Mouse (Mus musculus): ENCODE results near the gene Gnat3. TPM values are rescaled to one million over a fixed set of nuclear protein-coding genes. Genes with fewer than 3 reads are reported as not detected.

Gene Gnat3
- total and polyA plus RNA-seq, 3 experiments: not detected

DNA sequence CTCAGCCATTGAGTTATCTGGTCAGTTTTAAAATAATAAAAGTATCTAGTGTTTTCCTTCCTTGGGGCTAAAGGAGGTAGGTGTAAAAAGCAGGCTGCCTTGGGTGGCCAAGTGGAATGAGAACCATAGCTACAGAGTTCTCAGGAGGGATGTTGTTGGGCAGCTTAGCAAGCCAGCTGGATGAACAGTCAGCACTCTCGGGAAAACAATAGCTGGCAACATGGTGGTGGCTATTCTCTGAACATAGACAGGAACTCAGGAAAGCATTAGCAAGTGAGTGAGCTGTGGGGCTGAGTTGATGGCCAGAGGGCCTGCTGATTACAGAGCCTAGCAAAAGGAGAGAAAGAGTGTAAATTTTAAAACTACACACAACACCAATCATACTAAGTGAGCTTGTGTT is 27.8 kb upstream of the Gnat3 start:
- Histone ChIP-seq H3K36me3 (ENCODE audit: control insufficient read depth in 1 of 2, insufficient read depth in 2 of 2, low read length in 2 of 2) (peaks cover 0 to 5% of the 10 kb centered on the region in 2 experiments; a peak in 1 of 4 replicates), H3K27ac (ENCODE audit: control insufficient read depth, low read depth, low read length) (no peak overlapping the region)

DNA sequence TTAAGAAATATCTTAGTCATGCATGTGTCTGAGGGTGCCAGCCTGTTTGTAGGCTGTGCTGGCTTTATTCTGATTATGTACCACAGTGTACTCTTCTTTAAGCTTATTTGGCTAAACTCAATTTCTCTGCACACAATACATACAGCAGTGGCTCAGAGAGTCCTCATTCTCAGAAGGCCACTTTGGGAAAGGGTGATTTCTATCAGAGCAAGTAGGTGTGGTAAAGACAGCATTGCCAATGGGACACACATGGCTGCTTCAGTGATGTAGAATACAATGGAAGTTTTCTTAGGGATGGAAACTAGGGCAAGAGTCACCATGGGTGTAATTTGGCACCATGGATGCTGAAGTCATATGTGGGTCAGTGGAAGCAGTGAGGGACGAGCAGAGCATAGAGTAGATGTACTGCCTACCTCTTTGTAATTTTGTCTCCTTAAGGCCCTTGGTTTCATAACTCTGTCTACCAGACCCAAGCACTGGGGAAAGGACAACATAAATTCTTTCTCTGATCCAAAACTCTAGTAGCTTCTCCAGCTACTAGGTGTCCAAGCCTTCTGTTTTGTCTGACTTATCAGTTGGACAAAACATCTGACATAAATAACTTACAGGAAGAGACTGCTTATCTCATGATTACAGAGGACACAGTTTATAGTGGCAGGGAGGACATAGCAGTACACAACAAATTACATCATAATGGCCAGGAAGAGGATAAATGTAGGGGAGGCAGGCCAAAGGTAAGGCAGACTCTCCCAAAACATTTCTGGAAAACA is 24.0 kb upstream of the Gnat3 start:
- TF ChIP-seq ZKSCAN1 (IDR thresholded peaks at IDR 0.05; ENCODE audit: low read depth, low read length): no peak
- no peak for TF ChIP-seq CHD2 (IDR thresholded peaks at IDR 0.05; ENCODE audit: low read length)
- TF ChIP-seq USF1 (IDR thresholded peaks at IDR 0.05; ENCODE audit: low read depth, low read length): no peak
- TF ChIP-seq TCF12 (IDR thresholded peaks at IDR 0.05; ENCODE audit: low read depth, low read length): peak; percentile 66
- peak in 1 of 2 experiments; percentile 49; a peak in 1 of 4 replicates for TF ChIP-seq EP300 (IDR thresholded peaks at IDR 0.05; ENCODE audit: low read depth in 1 of 2, low read length in 2 of 2)
- TF ChIP-seq POLR2A (IDR thresholded peaks at IDR 0.05; ENCODE audit: control insufficient read depth in 1 of 2, insufficient read depth in 1 of 2, low read depth in 1 of 2, low read length in 2 of 2, poor library complexity in 1 of 2): no peak
- TF ChIP-seq HCFC1 (IDR thresholded peaks at IDR 0.05; ENCODE audit: low read depth, low read length): no peak
- peak; percentile 70 for TF ChIP-seq ETS1 (IDR thresholded peaks at IDR 0.05; ENCODE audit: low read depth, low read length)
- no peak for TF ChIP-seq SMC3 (IDR thresholded peaks at IDR 0.05; ENCODE audit: low read depth, low read length)
- no peak for TF ChIP-seq NELFE (IDR thresholded peaks at IDR 0.05; ENCODE audit: low read depth, low read length)
- no peak for TF ChIP-seq MYC (IDR thresholded peaks at IDR 0.05; ENCODE audit: low read depth, low read length)
- peak; percentile 71; the same call in 1 of the 2 replicates for TF ChIP-seq MEF2A (IDR thresholded peaks at IDR 0.05; ENCODE audit: extremely low read depth, insufficient replicate concordance, low read depth, low read length, poor library complexity, severe bottlenecking)
- TF ChIP-seq TBP (IDR thresholded peaks at IDR 0.05; ENCODE audit: low read depth, low read length): no peak
- no peak for TF ChIP-seq NRF1 (IDR thresholded peaks at IDR 0.05; ENCODE audit: insufficient read depth, low read depth, low read length, poor library complexity, severe bottlenecking)
- no peak for TF ChIP-seq ELF1 (IDR thresholded peaks at IDR 0.05; ENCODE audit: low read depth, low read length)
- no peak overlapping the region for H3K4me3 ChIP-seq (ENCODE audit: control insufficient read depth in 1 of 2, insufficient read depth in 1 of 2, low read depth in 2 of 2, low read length in 2 of 2)
- no peak for DNase-seq (ENCODE audit: low read depth, low spot score)
- no peak overlapping the region for H3K27ac ChIP-seq (ENCODE audit: control insufficient read depth, low read depth, low read length)
- no peaks in the 10 kb centered on the region for H3K79me2 ChIP-seq (ENCODE audit: control insufficient read depth, insufficient read depth, low read length, poor library complexity)
- H3K4me1 ChIP-seq (ENCODE audit: control insufficient read depth in 1 of 2, insufficient read depth in 2 of 2, low read length in 2 of 2): no peaks in the 10 kb centered on the region; a peak in 2 of 4 replicates
- H3K27me3 ChIP-seq (ENCODE audit: control insufficient read depth in 1 of 2, insufficient read depth in 2 of 2, low read length in 2 of 2): no peaks in the 10 kb centered on the region
- H3K9me3 ChIP-seq (replicated peaks; ENCODE audit: insufficient read depth, low read length): no peaks in the 10 kb centered on the region
- H3K36me3 ChIP-seq (ENCODE audit: control insufficient read depth in 1 of 2, insufficient read depth in 2 of 2, low read length in 2 of 2): peaks cover 0 to 5% of the 10 kb centered on the region in 2 experiments; a peak in 1 of 4 replicates
- H3K9ac ChIP-seq (ENCODE audit: control insufficient read depth, low read depth, low read length, poor library complexity, severe bottlenecking): no peak overlapping the region

More for the DNA sequence above, 27.8 kb upstream of the Gnat3 start:
- Histone ChIP-seq H3K4me3 (ENCODE audit: control insufficient read depth in 1 of 2, insufficient read depth in 1 of 2, low read depth in 2 of 2, low read length in 2 of 2) (no peak overlapping the region), H3K27me3 (ENCODE audit: control insufficient read depth in 1 of 2, insufficient read depth in 2 of 2, low read length in 2 of 2) (no peaks in the 10 kb centered on the region), H3K4me1 (ENCODE audit: control insufficient read depth in 1 of 2, insufficient read depth in 2 of 2, low read length in 2 of 2) (no peaks in the 10 kb centered on the region; a peak in 1 of 4 replicates), H3K79me2 (ENCODE audit: control insufficient read depth, insufficient read depth, low read length, poor library complexity) (no peaks in the 10 kb centered on the region), H3K9me3 (replicated peaks; ENCODE audit: insufficient read depth, low read length) (no peaks in the 10 kb centered on the region), H3K9ac (ENCODE audit: control insufficient read depth, low read depth, low read length, poor library complexity, severe bottlenecking) (no peak overlapping the region)
- TF ChIP-seq JUND (IDR thresholded peaks at IDR 0.05; ENCODE audit: low read depth, low read length) (no peak), USF2 (IDR thresholded peaks at IDR 0.05; ENCODE audit: borderline replicate concordance in 1 of 2, insufficient read depth in 1 of 2, low read depth in 1 of 2, low read length in 2 of 2) (no peak), RAD21 (IDR thresholded peaks at IDR 0.05; ENCODE audit: low read depth, low read length) (no peak), CHD2 (IDR thresholded peaks at IDR 0.05; ENCODE audit: low read length) (no peak), NRF1 (IDR thresholded peaks at IDR 0.05; ENCODE audit: insufficient read depth, low read depth, low read length, poor library complexity, severe bottlenecking) (no peak), MYC (IDR thresholded peaks at IDR 0.05; ENCODE audit: low read depth, low read length) (no peak), MAZ (IDR thresholded peaks at IDR 0.05; ENCODE audit: low read depth, low read length) (no peak)
- no peak for DNase-seq (ENCODE audit: low read depth, low spot score)
